Mouse (Mus musculus): ENCODE data around the gene Ifnk. TPM values are rescaled to one million over a fixed set of nuclear protein-coding genes. Genes with fewer than 3 reads are reported as not detected.

Gene Ifnk
- total and polyA plus RNA-seq, 3 experiments: not detected

- dilution Hi-C loops (cut with MboI; ENCODE audit: extremely low pct_ligation_motif_present, extremely low pct_unique_long_range_greater_than_20kb, low sequenced_read_pairs): no loop called here
- Histone ChIP-seq H3K27me3 (replicated peaks) (no peaks in the 10 kb centered on the region), H3K36me3 (replicated peaks in 1 of 2; ENCODE audit: control insufficient read depth in 1 of 2, insufficient read depth in 1 of 2, low read length in 1 of 2) (peaks cover 0 to 21% of the 10 kb centered on the region in 2 experiments), H3K4me1 (ENCODE audit: control insufficient read depth in 1 of 2, insufficient read depth in 2 of 2) (peaks cover 27 to 78% of the 10 kb centered on the region in 2 experiments), H3K79me2 (replicated peaks; ENCODE audit: control insufficient read depth, extremely low read depth, insufficient read depth, poor library complexity, severe bottlenecking) (no peaks in the 10 kb centered on the region; the same call in none of the 2 replicates), H3K27ac (ENCODE audit: insufficient read depth, low read depth) (no peak overlapping the region), H3K9ac (ENCODE audit: insufficient read depth, low read depth) (no peak overlapping the region), H3K4me2 (ENCODE audit: insufficient read depth, low read depth, poor library complexity, severe bottlenecking) (peak overlapping the region; percentile 30; the same call in 1 of the 2 replicates), H3K9me3 (replicated peaks; ENCODE audit: low read length) (peaks cover 5% of the 10 kb centered on the region), H3K4me3 (replicated peaks in 1 of 3; ENCODE audit: low read depth in 2 of 3, low read length in 2 of 3, poor library complexity in 1 of 3) (no peak overlapping the region)
- DNase-seq (ENCODE audit: extremely low read depth): no peak
- in situ Hi-C loops (cut with MboI; ENCODE audit: low pct_ligation_motif_present, low pct_unique_long_range_greater_than_20kb, low sequenced_read_pairs): no loop called here
- TF ChIP-seq EP300 (IDR thresholded peaks at IDR 0.05; ENCODE audit: low read length) (peak; percentile 46), MAFK (IDR thresholded peaks at IDR 0.05; ENCODE audit: insufficient replicate concordance, low read length) (no peak)
Measured at GRCm38 (mm10) chr4:35117144-35117543, 34.7 kb upstream of the Ifnk start.

DNA sequence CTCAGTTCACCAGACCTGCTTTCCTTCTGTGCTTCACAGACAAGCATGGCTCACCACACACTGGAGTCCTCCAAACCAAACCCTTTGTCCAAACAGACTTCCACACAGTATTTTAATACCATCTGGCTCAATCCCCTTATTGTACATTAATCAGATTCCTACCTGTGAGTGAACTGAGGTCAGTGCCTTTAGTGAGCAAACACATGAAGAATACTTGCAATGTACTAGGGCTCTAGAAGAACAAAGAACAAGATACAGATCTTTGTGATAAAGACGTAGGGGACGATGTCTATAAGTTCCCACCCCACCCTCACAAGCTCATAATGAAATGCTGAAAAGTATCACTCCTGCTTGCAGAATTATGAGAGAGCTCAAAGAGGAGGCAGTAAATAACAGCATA is 33.0 kb upstream of the Ifnk start:
- in situ Hi-C loops (cut with MboI; ENCODE audit: low pct_ligation_motif_present, low pct_unique_long_range_greater_than_20kb, low sequenced_read_pairs) (no loop called here), dilution Hi-C loops (cut with MboI; ENCODE audit: extremely low pct_ligation_motif_present, extremely low pct_unique_long_range_greater_than_20kb, low sequenced_read_pairs) (no loop called here)

DNA sequence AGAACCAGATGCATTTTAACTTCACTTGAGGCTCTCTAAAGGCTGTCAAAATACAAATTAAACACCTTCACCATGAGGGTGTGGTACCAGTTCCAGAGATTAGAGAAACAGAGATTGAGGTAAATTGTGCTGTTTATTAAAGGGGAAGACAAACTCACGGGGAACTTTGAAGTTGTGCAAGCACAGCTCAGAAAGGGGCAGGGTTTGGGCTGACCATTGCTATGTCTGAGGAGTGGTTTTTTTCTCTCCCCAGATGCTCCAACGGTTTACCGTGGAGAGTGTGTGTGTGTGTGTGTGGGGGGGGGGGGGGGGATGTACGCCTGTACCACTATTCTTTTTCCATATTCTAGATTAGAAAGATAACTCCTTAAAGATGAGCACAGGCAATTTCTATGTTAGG is 31.7 kb upstream of the Ifnk start:
- Histone ChIP-seq H3K36me3 (replicated peaks in 1 of 2; ENCODE audit: control insufficient read depth in 1 of 2, insufficient read depth in 1 of 2, low read length in 1 of 2) (peaks cover 0 to 9% of the 10 kb centered on the region in 2 experiments), H3K9ac (ENCODE audit: insufficient read depth, low read depth) (0 out of 2 replicates have a peak overlapping the region, but pooled peaks have one; percentile 41), H3K4me1 (ENCODE audit: control insufficient read depth in 1 of 2, insufficient read depth in 2 of 2) (peaks cover 29 to 80% of the 10 kb centered on the region in 2 experiments), H3K79me2 (replicated peaks; ENCODE audit: control insufficient read depth, extremely low read depth, insufficient read depth, poor library complexity, severe bottlenecking) (peaks cover 21% of the 10 kb centered on the region), H3K27ac (ENCODE audit: insufficient read depth, low read depth) (no peak overlapping the region; the same call in 1 of the 2 replicates), H3K27me3 (replicated peaks) (no peaks in the 10 kb centered on the region), H3K4me2 (ENCODE audit: insufficient read depth, low read depth, poor library complexity, severe bottlenecking) (peak overlapping the region; percentile 99), H3K9me3 (replicated peaks; ENCODE audit: low read length) (peaks cover 5% of the 10 kb centered on the region), H3K4me3 (replicated peaks in 1 of 3; ENCODE audit: low read depth in 2 of 3, low read length in 2 of 3, poor library complexity in 1 of 3) (no peak overlapping the region)
- dilution Hi-C loops (cut with MboI; ENCODE audit: extremely low pct_ligation_motif_present, extremely low pct_unique_long_range_greater_than_20kb, low sequenced_read_pairs) (no loop called here), in situ Hi-C loops (cut with MboI; ENCODE audit: low pct_ligation_motif_present, low pct_unique_long_range_greater_than_20kb, low sequenced_read_pairs) (no loop called here)
- TF ChIP-seq HCFC1 (IDR thresholded peaks at IDR 0.05; ENCODE audit: low read depth, low read length): no peak
- no peak for TF ChIP-seq JUND (conservative IDR thresholded peaks at IDR 0.05; ENCODE audit: low read depth, low read length)
- TF ChIP-seq ZNF384 (IDR thresholded peaks at IDR 0.05; ENCODE audit: low read depth, low read length): no peak
- TF ChIP-seq RCOR1 (conservative IDR thresholded peaks at IDR 0.05; ENCODE audit: low read depth, low read length): no peak
- no peak for TF ChIP-seq CTCF (conservative IDR thresholded peaks at IDR 0.05 in 1 of 2, IDR thresholded peaks at IDR 0.05 in 1 of 2; ENCODE audit: low read depth in 2 of 2, low read length in 2 of 2)
- TF ChIP-seq MEF2A (IDR thresholded peaks at IDR 0.05; ENCODE audit: borderline replicate concordance, low read depth, low read length): no peak
- no peak for TF ChIP-seq POLR2AphosphoS2 (IDR thresholded peaks at IDR 0.05; ENCODE audit: low read depth, low read length)
- TF ChIP-seq ZKSCAN1 (IDR thresholded peaks at IDR 0.05; ENCODE audit: borderline replicate concordance, low read depth, low read length): no peak
- no peak for TF ChIP-seq NELFE (IDR thresholded peaks at IDR 0.05; ENCODE audit: low read depth, low read length)
- no peak for TF ChIP-seq UBTF (IDR thresholded peaks at IDR 0.05; ENCODE audit: low read depth, low read length)
- no peak for TF ChIP-seq SIN3A (IDR thresholded peaks at IDR 0.05; ENCODE audit: low read length)
- no peak for TF ChIP-seq POLR2A (IDR thresholded peaks at IDR 0.05; ENCODE audit: low read depth, low read length)
- no peak for TF ChIP-seq ZMIZ1 (IDR thresholded peaks at IDR 0.05; ENCODE audit: low read depth, low read length)
- TF ChIP-seq EP300 (IDR thresholded peaks at IDR 0.05; ENCODE audit: low read length): no peak
- TF ChIP-seq MYC (IDR thresholded peaks at IDR 0.05; ENCODE audit: low read depth, low read length): no peak
- TF ChIP-seq PAX5 (IDR thresholded peaks at IDR 0.05; ENCODE audit: low read length): no peak
- no peak for TF ChIP-seq CHD1 (IDR thresholded peaks at IDR 0.05; ENCODE audit: low read depth, low read length)
- TF ChIP-seq TBP (conservative IDR thresholded peaks at IDR 0.05; ENCODE audit: low read depth, low read length): no peak
- no peak for TF ChIP-seq JUN (IDR thresholded peaks at IDR 0.05; ENCODE audit: insufficient read depth, low read depth, low read length)
- TF ChIP-seq IRF4 (IDR thresholded peaks at IDR 0.05; ENCODE audit: low read depth, low read length): no peak
- DNase-seq (ENCODE audit: extremely low read depth): no peak

More for the DNA sequence above, 33.0 kb upstream of the Ifnk start:
- Histone ChIP-seq H3K4me2 (ENCODE audit: insufficient read depth, low read depth, poor library complexity, severe bottlenecking) (no peak overlapping the region), H3K4me1 (ENCODE audit: control insufficient read depth in 1 of 2, insufficient read depth in 2 of 2) (peaks cover 36 to 80% of the 10 kb centered on the region in 2 experiments), H3K79me2 (replicated peaks; ENCODE audit: control insufficient read depth, extremely low read depth, insufficient read depth, poor library complexity, severe bottlenecking) (peaks cover 14% of the 10 kb centered on the region), H3K27me3 (replicated peaks) (no peaks in the 10 kb centered on the region), H3K36me3 (replicated peaks in 1 of 2; ENCODE audit: control insufficient read depth in 1 of 2, insufficient read depth in 1 of 2, low read length in 1 of 2) (peaks cover 0 to 12% of the 10 kb centered on the region in 2 experiments), H3K4me3 (replicated peaks in 1 of 3; ENCODE audit: low read depth in 2 of 3, low read length in 2 of 3, poor library complexity in 1 of 3) (no peak overlapping the region), H3K9me3 (replicated peaks; ENCODE audit: low read length) (peaks cover 5% of the 10 kb centered on the region), H3K9ac (ENCODE audit: insufficient read depth, low read depth) (no peak overlapping the region), H3K27ac (ENCODE audit: insufficient read depth, low read depth) (no peak overlapping the region)
- DNase-seq (ENCODE audit: extremely low read depth): no peak
- TF ChIP-seq USF2 (conservative IDR thresholded peaks at IDR 0.05; ENCODE audit: low read depth, low read length) (no peak), PAX5 (IDR thresholded peaks at IDR 0.05; ENCODE audit: low read length) (no peak), TCF12 (IDR thresholded peaks at IDR 0.05; ENCODE audit: low read depth, low read length) (no peak), JUN (IDR thresholded peaks at IDR 0.05; ENCODE audit: insufficient read depth, low read depth, low read length) (no peak), RCOR1 (conservative IDR thresholded peaks at IDR 0.05; ENCODE audit: low read depth, low read length) (no peak), ZNF384 (IDR thresholded peaks at IDR 0.05; ENCODE audit: low read depth, low read length) (no peak), RAD21 (IDR thresholded peaks at IDR 0.05; ENCODE audit: low read depth, low read length) (no peak), MYC (IDR thresholded peaks at IDR 0.05; ENCODE audit: low read depth, low read length) (no peak), NRF1 (IDR thresholded peaks at IDR 0.05; ENCODE audit: low read depth, low read length) (no peak), POLR2AphosphoS2 (IDR thresholded peaks at IDR 0.05; ENCODE audit: low read depth, low read length) (no peak), SMC3 (IDR thresholded peaks at IDR 0.05; ENCODE audit: low read depth, low read length) (no peak), ELF1 (IDR thresholded peaks at IDR 0.05; ENCODE audit: low read depth, low read length) (no peak), MEF2A (IDR thresholded peaks at IDR 0.05; ENCODE audit: borderline replicate concordance, low read depth, low read length) (no peak), CHD2 (IDR thresholded peaks at IDR 0.05; ENCODE audit: low read length) (no peak), UBTF (IDR thresholded peaks at IDR 0.05; ENCODE audit: low read depth, low read length) (no peak), MAFK (IDR thresholded peaks at IDR 0.05; ENCODE audit: insufficient replicate concordance, low read length) (no peak), HCFC1 (IDR thresholded peaks at IDR 0.05; ENCODE audit: low read depth, low read length) (no peak)

Data from CH12.LX (cell line).